Mouse (Mus musculus) hindbrain, embryonic 14.5 days (tissue): ENCODE results near the gene Adck1. TPM values are rescaled to one million over a fixed set of nuclear protein-coding genes. Genes with fewer than 3 reads are reported as not detected.
"Not testable (repeated sequence)": the region's sequence is repeated elsewhere in the genome, so short reads cannot be mapped to it uniquely, and the experiment has no call there.

Source experiments
- ATAC-seq: fragments of 200-750 bp; cut with Nextera tagmentation; 2 replicates; pipeline ENCODE4 v1.8.0; 2017; ENCODE audit warnings: moderate number of reproducible peaks, mild to moderate bottlenecking, moderate TSS enrichment, moderate library complexity; ENCODE audit not compliant: low FRiP score
- DNase-seq: peaks from one replicate; pipeline ENCODE4 v3.0.0-alpha.2; 2015; ENCODE audit warnings: low spot score
- H3K27ac ChIP-seq: fragments of 300-500 bp; sonication (generic); 2 replicates; pipeline ENCODE4 v1.5.1; 2014; ENCODE audit warnings: mild to moderate bottlenecking, moderate library complexity
- H3K27me3 ChIP-seq: fragments of 300-500 bp; sonication (generic); 2 replicates; pipeline ENCODE4 v1.6.1; 2014; ENCODE audit warnings: mild to moderate bottlenecking, low read length, mixed read lengths; ENCODE audit not compliant: control insufficient read depth, insufficient read depth
- H3K36me3 ChIP-seq: fragments of 300-500 bp; sonication (generic); replicated peaks from 2 replicates; pipeline ENCODE4 v1.6.1; 2014; ENCODE audit not compliant: control insufficient read depth, insufficient read depth
- H3K4me1 ChIP-seq: fragments of 300-500 bp; sonication (generic); replicated peaks from 2 replicates; pipeline ENCODE4 v1.6.1; 2014; ENCODE audit warnings: antibody characterized with exemption, low read length, mixed read lengths; ENCODE audit not compliant: control insufficient read depth, insufficient read depth
- H3K4me2 ChIP-seq: fragments of 300-500 bp; sonication (generic); replicated peaks from 2 replicates; pipeline ENCODE4 v1.6.1; 2014; ENCODE audit warnings: mild to moderate bottlenecking, moderate library complexity
- H3K4me3 ChIP-seq: fragments of 300-500 bp; sonication (generic); replicated peaks from 2 replicates; pipeline ENCODE4 v1.5.1; 2014; ENCODE audit warnings: mild to moderate bottlenecking, low read length
- H3K9ac ChIP-seq: fragments of 300-500 bp; sonication (generic); 2 replicates; pipeline ENCODE4 v1.6.1; 2014
- H3K9me3 ChIP-seq: fragments of 300-500 bp; sonication (generic); 2 replicates; pipeline ENCODE4 v1.6.1; 2016; ENCODE audit warnings: low read length; ENCODE audit not compliant: control insufficient read depth
- WGBS: fragments of 180-500 bp; shearing (Covaris S2); extraction: QIAGEN DNeasy Blood & Tissue Kit; methylation state at CpG from one replicate; pipeline ENCODE4 v1.1.7; 2014; 5-methylcytosine and 5-hydroxymethylcytosine counted together
- polyA plus RNA-seq: library from polyadenylated mRNA; unstranded; fragments of >200 nt; fragmentation: Nextera tagmentation; extraction: Ambion mirVana; gene quantifications from 2 replicates; pipeline ENCODE4 v1.2.1, GENCODE M21; 2014

Gene Adck1
- polyA plus RNA-seq, 1 experiment from 2014 or later = 33.9 TPM

- no peaks in the 10 kb centered on the region for H3K4me1 ChIP-seq
- no peak overlapping the region for H3K9ac ChIP-seq
- H3K9me3 ChIP-seq = no peaks in the 10 kb centered on the region
- H3K4me3 ChIP-seq = no peak overlapping the region
- ATAC-seq = no peak
- WGBS = 94% methylated on average over 6 of the region's 6 CpGs
- no peak for DNase-seq
- H3K36me3 ChIP-seq = peaks cover 6% of the 10 kb centered on the region; the same call in 1 of the 2 replicates
- H3K27me3 ChIP-seq = no peaks in the 10 kb centered on the region
- H3K27ac ChIP-seq = no peak overlapping the region
- no peak overlapping the region for H3K4me2 ChIP-seq
Measured at GRCm38 (mm10) chr12:88461026-88461425, 100.7 kb downstream of the Adck1 start.

- ATAC-seq (peak; percentile 53; the same call in 1 of the 2 replicates), DNase-seq (no peak)
- Histone ChIP-seq H3K27ac (no peak overlapping the region), H3K4me1 (no peaks in the 10 kb centered on the region), H3K9ac (no peak overlapping the region), H3K4me2 (no peak overlapping the region), H3K36me3 (peaks cover 6% of the 10 kb centered on the region; the same call in 1 of the 2 replicates), H3K9me3 (no peaks in the 10 kb centered on the region), H3K27me3 (no peaks in the 10 kb centered on the region), H3K4me3 (no peak overlapping the region)
- 69% methylated on average over 10 of the region's 10 CpGs for WGBS
Measured at GRCm38 (mm10) chr12:88463588-88464290, 103.4 kb downstream of the Adck1 start.

- no peaks in the 10 kb centered on the region for H3K36me3 ChIP-seq
- H3K27ac ChIP-seq = no peak overlapping the region
- H3K4me2 ChIP-seq = no peak overlapping the region
- no peaks in the 10 kb centered on the region for H3K9me3 ChIP-seq
- H3K9ac ChIP-seq = no peak overlapping the region
- no peaks in the 10 kb centered on the region for H3K27me3 ChIP-seq
- ATAC-seq = no peak
- no peaks in the 10 kb centered on the region for H3K4me1 ChIP-seq
- DNase-seq = no peak
- H3K4me3 ChIP-seq = no peak overlapping the region
- WGBS = 92% methylated on average over 6 of the region's 6 CpGs
Measured at GRCm38 (mm10) chr12:88466801-88467200, 106.4 kb downstream of the Adck1 start.

- Histone ChIP-seq H3K4me2 (no peak overlapping the region), H3K9ac (no peak overlapping the region), H3K4me3 (no peak overlapping the region), H3K36me3 (no peaks in the 10 kb centered on the region), H3K9me3 (no peaks in the 10 kb centered on the region), H3K27ac (no peak overlapping the region), H3K4me1 (no peaks in the 10 kb centered on the region), H3K27me3 (no peaks in the 10 kb centered on the region)
- no peak for ATAC-seq
- DNase-seq = no peak
- WGBS = 93% methylated on average over 3 of the region's 3 CpGs
Measured at GRCm38 (mm10) chr12:88467257-88467656, 106.9 kb downstream of the Adck1 start.

- no peak for ATAC-seq
- H3K4me2 ChIP-seq = no peak overlapping the region
- H3K4me1 ChIP-seq = no peaks in the 10 kb centered on the region
- WGBS = 69% methylated on average over 5 of the region's 5 CpGs
- no peaks in the 10 kb centered on the region for H3K9me3 ChIP-seq
- H3K27me3 ChIP-seq = no peaks in the 10 kb centered on the region
- no peaks in the 10 kb centered on the region for H3K36me3 ChIP-seq
- no peak overlapping the region for H3K4me3 ChIP-seq
- no peak for DNase-seq
- H3K27ac ChIP-seq = no peak overlapping the region
- H3K9ac ChIP-seq = no peak overlapping the region
Measured at GRCm38 (mm10) chr12:88467935-88468465, 107.6 kb downstream of the Adck1 start.

- Histone ChIP-seq H3K27ac (no peak overlapping the region), H3K4me1 (no peaks in the 10 kb centered on the region), H3K9me3 (no peaks in the 10 kb centered on the region), H3K36me3 (no peaks in the 10 kb centered on the region), H3K4me2 (no peak overlapping the region), H3K9ac (no peak overlapping the region), H3K27me3 (no peaks in the 10 kb centered on the region), H3K4me3 (no peak overlapping the region)
- WGBS = 69% methylated on average over 6 of the region's 6 CpGs
- no peak for DNase-seq
- no peak for ATAC-seq
Measured at GRCm38 (mm10) chr12:88468691-88469090, 108.3 kb downstream of the Adck1 start.

GRCm38 (mm10) chr12:88471884-88472283 is 111.5 kb downstream of the Adck1 start:
- ATAC-seq, H3K4me2 ChIP-seq, H3K27ac ChIP-seq, H3K9me3 ChIP-seq, H3K27me3 ChIP-seq, H3K9ac ChIP-seq, DNase-seq, H3K36me3 ChIP-seq, H3K4me1 ChIP-seq, H3K4me3 ChIP-seq: not testable (repeated sequence)
- WGBS = 72% methylated on average over 10 of the region's 10 CpGs

GRCm38 (mm10) chr12:88472832-88473231 is 112.5 kb downstream of the Adck1 start:
- ATAC-seq (no peak), DNase-seq (no peak)
- no peaks in the 10 kb centered on the region for H3K36me3 ChIP-seq
- no peak overlapping the region for H3K4me3 ChIP-seq
- no peak overlapping the region for H3K27ac ChIP-seq
- H3K4me2 ChIP-seq = no peak overlapping the region
- no peak overlapping the region for H3K9ac ChIP-seq
- no peaks in the 10 kb centered on the region for H3K4me1 ChIP-seq
- 83% methylated on average over 3 of the region's 3 CpGs for WGBS
- no peaks in the 10 kb centered on the region for H3K9me3 ChIP-seq
- no peaks in the 10 kb centered on the region for H3K27me3 ChIP-seq

- DNase-seq = no peak
- WGBS = 70% methylated on average over 6 of the region's 6 CpGs
Measured at GRCm38 (mm10) chr12:88473796-88474195, 113.4 kb downstream of the Adck1 start.

More at GRCm38 (mm10) chr12:88473796-88474195, 113.4 kb downstream of the Adck1 start:
- H3K9me3 ChIP-seq = no peaks in the 10 kb centered on the region
- H3K27ac ChIP-seq = no peak overlapping the region
- no peaks in the 10 kb centered on the region for H3K27me3 ChIP-seq
- ATAC-seq = no peak
- H3K9ac ChIP-seq = no peak overlapping the region
- no peaks in the 10 kb centered on the region for H3K36me3 ChIP-seq
- H3K4me2 ChIP-seq = no peak overlapping the region
- no peak overlapping the region for H3K4me3 ChIP-seq
- no peaks in the 10 kb centered on the region for H3K4me1 ChIP-seq
